Mouse (Mus musculus): ENCODE data around the gene Slc15a3.

Gene Slc15a3

GRCm38 (mm10) chr19:10839010-10839892 is at the start of gene Slc15a3:
Gene Slc15a3 (plus strand): TSS chr19:10839727.
- no peak for DNase-seq (ENCODE audit: low spot score)

- DNase-seq (ENCODE audit: low spot score), result no peak
These were observed 49.2 kb upstream of the Slc15a3 start for GRCm38 (mm10) chr19:10790323-10790722.

GRCm38 (mm10) chr19:10793044-10793443 is 46.5 kb upstream of the Slc15a3 start:
- DNase-seq (ENCODE audit: low spot score), result no peak

GRCm38 (mm10) chr19:10794916-10795315 is 44.6 kb upstream of the Slc15a3 start:
- no peak for DNase-seq (ENCODE audit: low spot score)

GRCm38 (mm10) chr19:10798576-10798975 is 41.0 kb upstream of the Slc15a3 start:
- no peak for DNase-seq (ENCODE audit: low spot score)

GRCm38 (mm10) chr19:10799155-10799554 is 40.4 kb upstream of the Slc15a3 start:
- no peak for DNase-seq (ENCODE audit: low spot score)

GRCm38 (mm10) chr19:10801070-10801469 is 38.5 kb upstream of the Slc15a3 start:
- no peak for DNase-seq (ENCODE audit: low spot score)

- DNase-seq (ENCODE audit: low spot score), result no peak
These were observed 37.6 kb upstream of the Slc15a3 start for GRCm38 (mm10) chr19:10801906-10802305.

- DNase-seq (ENCODE audit: low spot score), result no peak
These were observed 35.8 kb upstream of the Slc15a3 start for GRCm38 (mm10) chr19:10803751-10804150.

- no peak for DNase-seq (ENCODE audit: low spot score)
These were observed 34.5 kb upstream of the Slc15a3 start for GRCm38 (mm10) chr19:10804850-10805660.

GRCm38 (mm10) chr19:10805661-10806285 is 33.8 kb upstream of the Slc15a3 start:
- no peak for DNase-seq (ENCODE audit: low spot score)

- DNase-seq (ENCODE audit: low spot score), result no peak
These were observed 30.8 kb upstream of the Slc15a3 start for GRCm38 (mm10) chr19:10808524-10809233.

- DNase-seq (ENCODE audit: low spot score), result peak; percentile 37
These were observed 29.9 kb upstream of the Slc15a3 start for GRCm38 (mm10) chr19:10809428-10810175.

GRCm38 (mm10) chr19:10810176-10810492 is 29.4 kb upstream of the Slc15a3 start:
- no peak for DNase-seq (ENCODE audit: low spot score)

GRCm38 (mm10) chr19:10811471-10811870 is 28.1 kb upstream of the Slc15a3 start:
- no peak for DNase-seq (ENCODE audit: low spot score)

GRCm38 (mm10) chr19:10813039-10813438 is 26.5 kb upstream of the Slc15a3 start:
- no peak for DNase-seq (ENCODE audit: low spot score)

GRCm38 (mm10) chr19:10813905-10814304 is 25.6 kb upstream of the Slc15a3 start:
- DNase-seq (ENCODE audit: low spot score), result no peak

GRCm38 (mm10) chr19:10815871-10816270 is 23.7 kb upstream of the Slc15a3 start:
- no peak for DNase-seq (ENCODE audit: low spot score)

- DNase-seq (ENCODE audit: low spot score), result no peak
These were observed 23.1 kb upstream of the Slc15a3 start for GRCm38 (mm10) chr19:10816462-10816861.

GRCm38 (mm10) chr19:10818217-10818946 is 21.1 kb upstream of the Slc15a3 start:
- peak; percentile 12 for DNase-seq (ENCODE audit: low spot score)

GRCm38 (mm10) chr19:10821319-10821718 is 18.2 kb upstream of the Slc15a3 start:
- DNase-seq (ENCODE audit: low spot score), result no peak

All from embryo, embryonic 10.5 days (tissue).